Mouse (Mus musculus) ES-Bruce4 (cell line): ENCODE data around the gene Snai1. TPM values are rescaled to one million over a fixed set of nuclear protein-coding genes. Genes with fewer than 3 reads are reported as not detected.

ENCODE experiments used
- H3K27ac ChIP-seq: 2 replicates; pipeline ENCODE4 v1.5.1; 2012; ENCODE audit warnings: low read length, inconsistent platforms; ENCODE audit not compliant: insufficient read depth
- H3K27me3 ChIP-seq: 2 replicates; pipeline ENCODE4 v1.6.1; 2012; ENCODE audit warnings: mild to moderate bottlenecking, low read length, inconsistent platforms; ENCODE audit not compliant: control insufficient read depth, poor library complexity, insufficient read depth, severe bottlenecking
- H3K36me3 ChIP-seq: 2 replicates; pipeline ENCODE4 v1.6.1; 2012; ENCODE audit warnings: inconsistent platforms, mild to moderate bottlenecking, low read length, moderate library complexity; ENCODE audit not compliant: control insufficient read depth, poor library complexity, insufficient read depth, severe bottlenecking
- H3K4me1 ChIP-seq: one replicate; pipeline ENCODE4 v1.8.1; 2011; ENCODE audit warnings: low read length; ENCODE audit not compliant: control insufficient read depth, insufficient read depth
- H3K4me3 ChIP-seq: 2 replicates; pipeline ENCODE4 v1.5.1; 2011; ENCODE audit warnings: low read depth, mild to moderate bottlenecking, low read length
- H3K9ac ChIP-seq: 2 replicates; pipeline ENCODE4 v1.6.1; 2012; ENCODE audit warnings: low read depth, mild to moderate bottlenecking, inconsistent platforms; ENCODE audit not compliant: poor library complexity, severe bottlenecking
- H3K9me3 ChIP-seq: replicated peaks from 2 replicates; pipeline ENCODE4 v1.6.1; 2012; ENCODE audit warnings: mild to moderate bottlenecking, low read length, inconsistent platforms; ENCODE audit not compliant: control insufficient read depth, poor library complexity, insufficient read depth, severe bottlenecking
- CTCF ChIP-seq: IDR thresholded peaks from one replicate; pipeline ENCODE4 v1.8.1; 2011; ENCODE audit warnings: low read depth, low read length
- EP300 ChIP-seq: IDR thresholded peaks from 2 replicates; pipeline ENCODE4 v1.6.1; 2011; ENCODE audit warnings: low read depth, low read length; ENCODE audit not compliant: insufficient read depth
- POLR2A ChIP-seq: IDR thresholded peaks from one replicate; pipeline ENCODE4 v1.8.1; 2011; ENCODE audit warnings: low read length; ENCODE audit not compliant: insufficient read depth
- polyA plus RNA-seq: library from polyadenylated mRNA; stranded (reverse); fragments of >200 nt; gene quantifications from 2 replicates; pipeline ENCODE4 v1.2.4, GENCODE M21; 2011; ENCODE audit warnings: low read depth; ENCODE audit not compliant: missing spikeins, insufficient read depth, insufficient read length

Gene Snai1
- polyA plus RNA-seq, 1 experiment, result 5.9 TPM

- no peak overlapping the region for H3K9ac ChIP-seq
- H3K36me3 ChIP-seq, result no peaks in the 10 kb centered on the region
- H3K27me3 ChIP-seq, result no peaks in the 10 kb centered on the region
- H3K4me3 ChIP-seq, result no peak overlapping the region
- H3K27ac ChIP-seq, result no peak overlapping the region
- H3K9me3 ChIP-seq, result no peaks in the 10 kb centered on the region
- no peak for TF ChIP-seq CTCF
- no peak for TF ChIP-seq POLR2A
- TF ChIP-seq EP300, result no peak
- H3K4me1 ChIP-seq, result peaks cover 2% of the 10 kb centered on the region
These were observed 13.4 kb downstream of the Snai1 start for GRCm38 (mm10) chr2:167551342-167551920.

DNA sequence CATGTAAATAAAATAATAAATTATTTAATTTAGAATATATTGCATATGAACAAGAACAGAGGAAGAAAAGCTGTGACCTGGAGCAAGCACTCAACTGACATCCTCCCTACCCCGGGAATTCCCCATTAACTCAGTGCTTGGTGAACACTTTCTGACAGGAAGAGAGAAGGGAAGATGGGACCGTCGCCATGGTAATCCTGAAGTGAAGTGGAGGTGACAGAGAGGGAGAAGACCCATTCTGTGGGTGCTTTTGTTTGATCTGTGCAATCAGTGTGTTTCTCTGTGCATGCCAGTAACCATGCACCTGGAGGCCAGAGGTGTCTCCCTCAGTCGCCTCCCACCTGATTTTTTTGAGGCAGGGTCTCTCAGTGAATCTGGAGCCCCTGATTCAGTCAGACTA, 14.3 kb downstream of the Snai1 start:
- Histone ChIP-seq H3K27ac (no peak overlapping the region), H3K4me1 (peaks cover 2% of the 10 kb centered on the region), H3K36me3 (no peaks in the 10 kb centered on the region), H3K9me3 (no peaks in the 10 kb centered on the region), H3K9ac (no peak overlapping the region), H3K27me3 (no peaks in the 10 kb centered on the region), H3K4me3 (no peak overlapping the region)
- TF ChIP-seq POLR2A (no peak), EP300 (no peak), CTCF (no peak)

DNA sequence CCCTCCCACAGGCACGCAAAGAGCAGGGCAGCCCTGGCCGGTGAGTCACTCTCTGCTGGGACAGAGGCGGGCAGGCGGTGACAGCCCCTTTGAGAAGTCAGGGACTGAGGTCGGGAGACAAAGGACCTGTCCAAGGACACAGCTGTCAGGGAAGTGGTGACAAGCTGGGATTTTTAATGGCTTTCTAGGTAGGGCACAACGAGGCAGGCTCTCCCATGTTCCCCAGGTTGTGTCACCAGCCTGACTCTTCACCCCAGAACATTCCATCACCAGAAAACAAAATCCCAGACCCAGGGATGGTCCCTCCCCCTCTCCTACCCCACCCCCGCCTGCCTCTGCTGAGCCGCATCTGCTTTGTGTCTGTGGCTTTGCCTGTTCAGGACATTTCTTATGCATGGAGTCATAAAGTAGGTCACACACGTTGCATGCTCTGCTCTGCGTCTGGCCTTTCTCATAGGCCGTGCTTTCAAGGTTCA, 15.0 kb downstream of the Snai1 start:
- no peaks in the 10 kb centered on the region for H3K36me3 ChIP-seq
- no peaks in the 10 kb centered on the region for H3K9me3 ChIP-seq
- H3K27me3 ChIP-seq, result no peaks in the 10 kb centered on the region
- no peak for TF ChIP-seq POLR2A
- no peak overlapping the region for H3K27ac ChIP-seq
- H3K9ac ChIP-seq, result no peak overlapping the region
- peaks cover 2% of the 10 kb centered on the region for H3K4me1 ChIP-seq
- H3K4me3 ChIP-seq, result no peak overlapping the region

GRCm38 (mm10) chr2:167555766-167556165, 17.8 kb downstream of the Snai1 start:
- peaks cover 2% of the 10 kb centered on the region for H3K4me1 ChIP-seq
- no peak overlapping the region for H3K9ac ChIP-seq
- H3K4me3 ChIP-seq, result no peak overlapping the region
- no peak overlapping the region for H3K27ac ChIP-seq
- H3K9me3 ChIP-seq, result no peaks in the 10 kb centered on the region
- H3K27me3 ChIP-seq, result no peaks in the 10 kb centered on the region
- TF ChIP-seq POLR2A, result no peak
- no peak for TF ChIP-seq EP300
- no peak for TF ChIP-seq CTCF
- no peaks in the 10 kb centered on the region for H3K36me3 ChIP-seq

DNA sequence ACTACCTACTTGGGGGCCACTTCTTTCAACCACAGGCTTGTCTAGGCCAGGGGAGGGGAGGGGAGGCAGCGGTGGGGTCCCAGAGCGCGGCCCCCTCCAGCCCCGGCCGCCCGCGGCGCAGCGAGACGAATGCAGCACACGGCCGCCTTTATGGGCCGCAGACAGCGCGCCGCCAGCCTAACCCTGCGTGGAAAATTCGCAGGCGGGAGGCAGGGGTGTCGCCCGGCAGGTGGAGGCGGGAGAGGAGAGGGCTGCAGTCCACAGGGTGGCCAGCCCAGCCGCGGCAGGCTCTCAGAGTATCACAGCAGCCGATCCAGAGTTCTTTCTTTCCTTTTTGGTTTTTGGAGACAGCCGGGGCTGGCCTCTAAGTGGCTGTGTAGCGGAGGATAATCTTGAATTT, 21.4 kb downstream of the Snai1 start:
- Histone ChIP-seq H3K9me3 (no peaks in the 10 kb centered on the region), H3K4me3 (peak overlapping the region; percentile 54), H3K9ac (peak overlapping the region; percentile 63), H3K4me1 (no peaks in the 10 kb centered on the region), H3K27ac (no peak overlapping the region), H3K27me3 (no peaks in the 10 kb centered on the region), H3K36me3 (no peaks in the 10 kb centered on the region)
- TF ChIP-seq POLR2A, result no peak
- TF ChIP-seq CTCF, result no peak
- TF ChIP-seq EP300, result no peak

DNA sequence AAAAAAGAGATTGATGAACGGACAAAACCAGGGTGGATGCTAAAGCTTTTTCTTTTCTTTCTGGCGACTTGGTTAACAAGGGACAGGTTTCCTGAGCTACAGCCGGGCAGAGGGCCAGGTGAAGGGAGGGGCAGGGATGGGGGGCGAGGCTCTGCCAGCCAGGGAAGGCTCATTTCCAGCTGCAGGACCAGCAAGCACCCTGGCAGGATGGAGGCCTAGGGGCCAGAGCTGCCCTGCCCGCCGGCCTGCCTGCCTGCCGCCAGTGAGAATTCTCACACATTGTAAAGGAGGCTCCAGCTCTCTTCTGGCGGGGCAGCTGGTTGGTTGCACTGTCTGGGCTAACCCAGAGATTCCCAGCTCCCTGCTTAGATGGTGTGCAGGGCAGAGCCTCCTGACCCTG, 24.1 kb downstream of the Snai1 start:
- H3K36me3 ChIP-seq, result no peaks in the 10 kb centered on the region
- no peak overlapping the region for H3K27ac ChIP-seq

More for the DNA sequence above, 24.1 kb downstream of the Snai1 start:
- Histone ChIP-seq H3K9ac (no peak overlapping the region), H3K9me3 (no peaks in the 10 kb centered on the region), H3K27me3 (no peaks in the 10 kb centered on the region), H3K4me1 (no peaks in the 10 kb centered on the region), H3K4me3 (no peak overlapping the region)
- TF ChIP-seq CTCF (no peak), POLR2A (no peak), EP300 (no peak)
